Mouse (Mus musculus) embryo, embryonic 10 days (tissue): ENCODE results near the gene Ntm.

Source experiments
- DNase-seq: peaks from one replicate; pipeline ENCODE4 v3.0.0-alpha.2; 2015; ENCODE audit warnings: low spot score

Gene Ntm

DNA sequence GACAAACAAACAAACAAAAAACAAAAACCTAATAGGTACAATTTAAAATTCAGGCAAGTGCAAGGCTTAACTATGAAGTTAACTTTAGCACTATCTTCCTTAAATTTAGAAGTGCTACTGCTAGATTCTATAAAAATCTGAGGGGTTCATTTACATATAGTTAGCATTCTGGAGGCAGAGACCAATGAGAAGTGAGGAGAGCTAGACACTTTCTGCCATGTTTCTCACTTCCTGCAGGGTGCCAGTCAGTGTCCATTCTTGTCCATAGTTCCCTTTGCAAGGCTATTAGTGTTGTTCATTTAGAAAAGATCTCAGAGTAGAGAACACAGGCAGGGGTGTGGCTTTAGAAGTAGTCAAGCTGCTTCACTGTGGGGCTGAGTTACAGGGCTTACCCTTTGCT, 208.6 kb downstream of the Ntm start:
- no peak for DNase-seq

DNA sequence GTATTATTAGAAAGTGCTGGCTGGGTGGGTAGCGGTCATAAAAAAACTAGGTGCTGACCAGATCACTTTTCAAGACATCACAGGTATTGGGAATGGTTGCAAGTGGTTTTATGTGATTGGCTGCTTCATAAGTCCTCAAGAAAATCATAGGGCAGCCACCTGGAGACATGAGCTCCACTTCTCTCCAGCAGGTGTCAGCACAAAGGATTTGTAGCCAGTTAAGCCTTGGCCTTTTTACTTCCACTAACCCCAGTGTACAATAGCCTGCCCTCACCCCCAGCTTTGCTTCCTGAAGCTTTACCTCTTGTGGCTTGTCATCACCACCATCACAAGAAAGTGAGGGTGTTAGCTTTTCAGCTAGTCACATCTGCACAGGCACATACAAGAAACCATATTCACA, 211.5 kb downstream of the Ntm start:
- peak; percentile 65 for DNase-seq

DNA sequence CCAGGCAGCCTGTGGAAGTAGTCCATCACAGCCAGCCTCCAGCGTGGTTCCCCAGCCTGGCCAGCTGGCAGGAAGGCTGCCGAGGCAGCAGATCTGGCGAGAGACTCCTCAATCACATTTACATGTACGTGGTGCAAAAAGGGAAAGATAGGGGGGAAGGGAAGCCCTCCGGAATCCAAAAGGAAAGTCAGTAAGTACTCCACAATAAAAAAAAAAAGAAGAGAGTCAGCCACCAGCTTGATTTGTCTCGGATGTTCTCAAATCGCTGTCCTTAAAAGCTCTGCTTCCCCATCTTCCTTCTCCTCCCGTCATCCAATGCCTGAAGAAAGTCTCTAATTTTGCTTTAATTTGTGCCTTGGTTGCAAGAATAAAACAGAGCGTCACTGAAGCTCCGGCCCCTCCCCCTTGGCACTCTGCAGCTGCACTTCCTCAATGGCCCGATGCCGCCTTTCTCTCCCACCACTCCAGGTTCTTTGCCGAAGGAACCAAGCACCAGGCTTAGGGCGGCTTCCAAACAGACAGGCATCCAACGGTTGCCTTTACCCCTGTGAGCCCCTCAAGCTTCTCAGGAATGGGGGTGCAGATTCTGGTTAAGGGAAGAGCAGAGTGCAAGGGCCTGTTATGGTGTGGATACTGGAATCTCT, 212.4 kb downstream of the Ntm start:
- no peak for DNase-seq

DNA sequence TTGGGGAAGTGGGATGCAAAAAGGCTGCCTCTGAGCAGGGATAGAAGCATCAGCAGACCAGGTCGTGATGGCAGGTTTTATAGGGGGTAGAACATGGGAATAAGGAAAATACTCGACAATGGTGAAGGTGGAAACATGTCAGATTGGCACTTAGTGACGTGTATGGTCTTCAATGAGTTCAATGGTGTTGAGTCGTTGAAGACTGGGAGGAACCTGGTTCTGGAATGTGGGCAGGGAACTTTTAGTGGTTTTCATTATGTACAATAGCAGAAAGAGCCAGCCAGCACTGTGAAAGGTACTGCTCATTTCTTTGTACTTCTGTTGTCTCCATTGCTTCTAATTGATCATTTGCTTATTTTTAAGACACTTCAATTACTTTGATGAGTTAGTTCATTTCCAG, 214.9 kb downstream of the Ntm start:
- no peak for DNase-seq

DNA sequence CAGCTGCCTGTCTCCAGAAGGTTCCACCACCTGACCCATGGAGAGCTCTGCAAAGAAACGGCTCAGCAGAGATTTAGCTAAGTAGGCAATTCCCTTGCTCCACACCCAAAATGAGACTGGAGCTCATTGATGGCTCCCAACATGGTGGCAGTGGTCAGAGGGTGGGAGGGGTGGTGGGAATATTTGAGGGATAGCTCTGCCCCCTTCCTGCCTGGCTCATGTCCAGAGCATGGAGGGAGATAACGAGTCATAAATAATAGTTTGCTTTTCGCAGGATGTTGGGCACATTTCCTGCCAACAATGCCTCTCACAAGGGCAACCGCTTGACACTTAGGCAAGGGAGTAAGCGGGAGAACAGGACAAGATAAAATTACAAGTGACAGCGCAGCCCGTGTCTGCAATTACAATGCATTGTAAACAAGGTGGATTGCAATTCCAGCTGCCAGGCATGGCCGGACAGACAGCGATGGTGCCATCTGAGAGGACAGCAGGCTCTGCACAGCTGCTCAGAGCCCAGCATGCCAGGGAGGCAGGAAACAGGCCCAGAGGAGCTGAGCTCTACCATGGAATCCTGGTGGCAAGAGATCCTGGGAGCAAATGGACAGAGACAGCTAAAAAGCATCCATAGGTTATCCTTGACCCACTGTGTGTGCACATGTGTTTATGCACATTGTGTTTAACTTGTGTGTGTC, 224.0 kb downstream of the Ntm start:
- no peak for DNase-seq

DNA sequence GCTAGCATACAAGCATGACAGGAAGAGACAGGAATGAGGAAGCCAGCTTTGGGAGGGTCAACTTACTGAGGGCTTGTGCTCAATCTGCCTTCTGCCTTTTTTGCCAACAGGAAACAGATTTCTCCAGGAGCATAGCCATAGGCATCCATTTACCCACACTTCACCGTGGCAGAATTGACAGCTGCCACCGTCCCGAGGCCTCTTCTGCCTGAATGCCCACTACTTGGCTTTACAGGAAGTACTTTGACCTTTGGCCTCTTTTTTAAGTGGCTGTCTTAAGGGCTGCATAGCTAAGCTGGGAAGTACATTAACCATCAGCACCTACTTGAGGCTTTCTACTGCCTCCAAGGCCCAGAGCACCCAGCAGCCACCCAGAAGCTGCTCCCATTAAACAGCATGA, 226.9 kb downstream of the Ntm start:
- DNase-seq = peak; percentile 6

DNA sequence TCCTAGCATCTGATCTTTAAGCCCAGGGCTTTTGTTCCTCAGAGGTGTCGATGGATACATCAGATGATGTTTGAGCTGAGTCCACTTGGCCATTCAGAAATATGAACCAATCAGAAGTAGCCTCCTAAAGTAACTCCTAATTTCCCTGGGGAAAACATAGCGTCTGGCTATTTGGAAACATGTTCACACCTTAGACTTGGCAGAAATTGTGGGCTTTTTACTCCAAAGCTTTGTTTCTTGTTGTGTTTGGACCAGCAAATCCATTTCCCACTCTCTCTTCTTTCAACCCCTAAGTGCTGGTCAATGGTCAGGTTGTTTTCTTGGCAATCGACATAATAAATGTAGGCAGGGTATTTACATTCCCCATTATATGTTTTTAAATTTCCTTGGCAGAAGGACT, 230.0 kb downstream of the Ntm start:
- no peak for DNase-seq

DNA sequence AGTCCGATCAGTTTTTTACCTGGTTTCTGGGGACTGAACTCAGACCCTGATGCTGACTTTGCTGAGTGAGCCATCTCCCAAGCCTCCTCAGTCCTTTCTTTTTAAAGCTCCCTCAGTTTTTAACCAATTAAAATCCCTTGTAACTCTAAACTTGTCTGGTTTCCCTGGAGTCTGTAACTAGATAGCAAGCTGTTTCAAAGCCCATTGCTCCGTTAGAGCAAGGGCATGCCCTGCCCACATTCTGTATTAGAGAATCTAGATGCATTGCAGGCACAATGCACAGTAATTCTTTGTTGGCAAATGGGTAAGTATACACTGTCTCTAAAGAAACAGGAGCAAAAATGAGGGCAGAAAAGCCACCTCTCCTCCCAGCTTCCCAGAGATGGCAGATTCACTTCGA, 231.3 kb downstream of the Ntm start:
- DNase-seq = peak; percentile 23

DNA sequence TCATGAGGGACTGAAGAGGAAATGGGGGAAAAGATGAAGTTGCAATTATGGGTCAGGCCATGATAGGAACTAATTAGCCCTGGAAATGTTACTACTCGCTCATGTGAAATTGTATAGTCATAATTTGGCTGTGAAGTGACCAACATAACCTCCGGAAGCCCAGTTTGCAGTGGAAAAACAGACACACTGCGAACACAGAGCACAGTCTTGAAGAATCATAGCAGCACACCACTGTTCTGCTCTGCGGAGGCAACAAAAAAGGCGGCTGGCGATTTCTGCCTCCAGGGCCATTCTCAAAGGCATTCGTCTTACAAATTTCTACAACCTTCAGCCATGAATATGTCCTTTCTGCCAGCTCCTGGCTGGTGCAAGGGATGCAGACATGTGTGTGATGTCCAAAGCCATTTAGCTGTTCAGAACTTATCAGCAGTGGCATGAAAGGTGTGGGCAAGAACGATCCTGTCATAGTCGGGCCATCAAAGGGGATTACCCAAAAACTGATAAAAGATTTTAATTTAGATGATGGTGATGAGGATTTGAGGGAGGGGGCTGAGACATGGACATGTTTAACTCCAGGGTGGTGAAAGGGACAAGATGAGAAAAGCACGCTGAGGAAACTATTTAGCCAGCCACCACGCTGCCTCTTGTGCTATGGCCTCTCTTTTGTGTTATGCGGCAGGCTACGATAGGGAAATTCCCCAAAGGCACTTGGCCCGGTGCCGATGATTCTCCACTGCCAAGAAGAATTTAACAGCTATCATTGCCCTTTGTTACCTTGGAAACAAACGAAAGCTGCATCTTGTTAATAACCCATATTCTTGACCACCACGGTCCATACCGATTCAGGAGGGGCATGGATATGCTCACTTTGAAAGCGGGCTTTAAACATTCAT, 235.2 kb downstream of the Ntm start:
- no peak for DNase-seq

DNA sequence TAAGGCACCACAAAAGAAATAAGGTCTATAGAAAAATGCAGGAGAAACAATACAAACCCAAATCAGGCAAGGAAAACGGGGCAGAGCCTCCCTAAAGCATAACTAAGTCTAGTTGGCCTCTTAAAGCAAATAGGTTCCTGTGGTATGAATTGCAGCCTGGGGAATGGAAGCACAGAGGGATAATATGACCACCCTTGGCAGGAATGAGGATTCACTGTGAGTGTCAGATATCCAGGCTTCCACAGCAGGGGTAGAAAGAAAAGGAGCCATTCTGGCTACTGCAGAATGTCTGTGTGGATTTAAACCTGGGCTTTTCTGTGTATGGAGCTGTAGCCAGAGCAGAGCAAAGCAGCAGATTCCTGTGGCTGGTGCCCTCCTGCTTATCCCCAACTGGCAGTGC, 241.5 kb downstream of the Ntm start:
- no peak for DNase-seq

DNA sequence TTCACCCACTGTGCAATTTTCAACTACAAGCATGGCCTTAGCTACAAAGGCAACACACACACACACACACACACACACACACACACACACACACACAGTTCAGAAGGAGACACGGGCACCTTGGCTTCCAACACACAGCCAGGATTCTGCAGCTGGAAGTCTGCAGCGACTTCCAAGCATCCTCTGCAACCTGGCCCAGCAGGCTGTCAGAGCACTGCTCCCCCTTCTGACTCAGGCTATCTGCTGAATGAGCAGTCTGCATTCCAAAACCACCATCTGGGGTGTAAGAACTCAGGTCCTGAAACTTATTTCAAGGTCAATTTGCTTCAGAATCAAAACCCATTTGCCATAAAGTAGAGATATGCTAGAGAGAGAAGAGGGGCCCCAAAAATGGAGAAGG, 246.1 kb downstream of the Ntm start:
- no peak for DNase-seq

DNA sequence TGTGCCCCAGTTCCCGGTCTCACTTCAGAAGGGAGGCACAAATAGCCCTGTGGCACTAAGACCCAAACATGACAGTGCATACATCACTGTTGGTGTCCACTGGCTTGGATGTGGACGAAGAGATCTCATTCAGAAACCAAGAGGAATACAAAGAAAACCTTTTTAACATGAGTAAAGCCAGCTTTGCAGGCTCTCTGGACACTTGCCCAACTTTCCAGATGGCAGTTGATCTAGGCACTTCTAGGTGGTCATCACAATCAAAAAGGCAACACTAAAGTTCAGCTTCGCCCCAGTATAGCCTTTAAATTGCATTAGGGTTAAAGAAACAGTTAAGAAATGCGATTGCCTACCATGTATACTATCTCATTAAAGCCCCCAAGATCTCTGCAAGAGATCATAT, 264.7 kb downstream of the Ntm start:
- no peak for DNase-seq

DNA sequence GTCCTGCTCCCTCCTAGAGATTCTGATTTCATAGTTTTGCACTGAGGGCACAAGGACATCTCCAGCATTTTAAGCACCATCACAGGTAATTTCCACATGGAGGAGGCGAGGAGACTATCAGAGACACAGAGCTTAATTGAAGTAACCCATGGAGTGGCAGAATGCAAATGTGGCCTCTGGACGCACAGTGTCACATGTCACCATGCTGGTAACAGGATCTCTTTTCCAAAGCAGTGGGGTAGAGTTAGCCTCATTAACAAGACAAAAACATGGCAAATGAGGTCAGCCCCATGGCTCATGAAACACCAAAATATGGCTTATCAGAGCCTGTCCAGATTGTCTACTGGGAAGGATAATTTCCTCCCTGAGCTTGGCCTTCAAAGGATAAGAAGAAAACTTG, 268.8 kb downstream of the Ntm start:
- peak; percentile 46 for DNase-seq

DNA sequence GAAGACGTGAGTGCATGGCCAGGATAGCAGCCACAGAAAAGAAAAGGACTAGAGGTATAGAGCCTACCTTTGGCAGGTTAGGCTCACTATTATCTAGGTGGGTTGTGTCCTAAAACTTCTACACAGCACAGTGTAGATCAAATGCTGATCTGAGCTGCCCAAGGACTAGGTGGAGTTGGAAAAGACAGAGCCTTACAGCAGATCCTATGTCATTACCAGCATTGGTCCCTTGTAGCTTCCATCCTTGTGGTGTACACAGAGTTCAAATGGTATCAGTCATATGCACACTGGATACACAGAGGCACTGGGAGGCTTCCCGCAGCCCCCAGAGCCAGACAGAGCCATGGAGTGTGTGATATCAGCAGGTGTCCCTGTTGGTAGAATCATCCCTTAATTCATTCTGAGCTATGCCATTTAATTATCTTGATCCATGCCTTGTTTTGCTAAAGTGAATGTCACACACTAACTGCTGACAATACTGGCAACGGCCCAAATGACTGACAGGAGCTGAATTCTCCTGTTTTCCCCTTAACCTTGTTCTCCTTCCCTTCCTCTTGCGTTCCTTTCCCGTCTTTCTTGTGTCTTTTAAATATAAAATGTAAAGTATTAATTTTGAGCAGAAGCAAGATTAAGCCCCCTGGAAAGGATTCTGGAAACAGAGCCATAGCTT, 271.6 kb downstream of the Ntm start:
- DNase-seq = no peak

DNA sequence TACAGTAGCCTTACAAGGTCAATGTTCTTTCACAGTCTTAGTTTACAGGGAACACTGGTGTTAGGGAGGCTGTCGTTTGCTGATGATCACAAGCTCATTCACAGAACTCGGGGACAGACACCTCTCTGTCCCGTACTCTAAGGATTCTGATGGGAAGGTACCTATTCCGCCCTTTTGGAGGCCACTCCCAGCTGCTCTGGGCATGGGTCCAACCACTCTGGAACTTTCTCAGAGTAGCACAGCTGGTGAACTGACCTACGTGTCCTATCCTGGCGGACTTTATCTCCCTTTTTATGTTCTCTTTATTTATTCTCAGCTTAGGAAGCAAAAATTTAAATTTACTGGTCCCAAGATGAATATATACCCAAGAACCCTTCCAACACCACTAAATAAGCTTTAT, 280.7 kb downstream of the Ntm start:
- DNase-seq = no peak

DNA sequence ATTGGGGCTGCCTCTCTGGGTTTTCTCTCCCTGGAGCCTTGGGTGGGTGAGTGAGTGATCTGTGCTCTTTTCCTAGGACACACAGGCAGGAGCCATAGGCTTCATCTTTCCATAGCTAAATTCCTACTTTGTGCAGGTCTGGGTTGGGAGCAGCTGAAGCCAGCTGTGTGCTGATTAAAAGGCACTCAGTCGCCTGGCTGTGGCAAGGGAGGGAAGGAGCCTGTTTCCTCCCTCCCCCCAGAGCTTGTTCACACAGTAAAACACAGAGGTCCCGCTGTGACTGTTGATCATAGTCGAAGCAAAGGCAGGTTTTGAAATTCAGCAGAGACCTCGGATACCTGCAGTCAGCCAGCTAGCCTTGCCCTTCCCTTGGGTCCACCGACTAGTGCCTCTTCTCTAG, 282.3 kb downstream of the Ntm start:
- peak; percentile 13 for DNase-seq

DNA sequence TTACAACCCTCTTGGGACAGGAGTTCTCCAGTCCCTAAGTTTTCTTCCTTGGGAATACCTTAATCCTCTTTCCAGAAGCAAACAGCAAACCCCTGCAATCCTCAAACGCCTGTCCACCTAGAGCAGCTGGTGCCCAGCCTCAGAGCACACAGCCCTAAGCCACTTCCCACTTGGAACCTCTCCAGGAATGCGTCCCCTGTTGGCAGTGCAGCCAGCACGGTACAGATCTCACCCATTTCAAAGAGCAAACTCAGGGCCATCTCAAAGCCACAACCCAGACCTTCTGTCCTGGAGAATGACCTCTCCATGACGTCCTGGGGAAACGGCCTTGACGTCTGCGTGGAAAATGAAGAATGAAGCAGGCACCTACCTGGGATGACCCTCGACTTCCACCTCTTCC, 289.0 kb downstream of the Ntm start:
- DNase-seq = no peak

DNA sequence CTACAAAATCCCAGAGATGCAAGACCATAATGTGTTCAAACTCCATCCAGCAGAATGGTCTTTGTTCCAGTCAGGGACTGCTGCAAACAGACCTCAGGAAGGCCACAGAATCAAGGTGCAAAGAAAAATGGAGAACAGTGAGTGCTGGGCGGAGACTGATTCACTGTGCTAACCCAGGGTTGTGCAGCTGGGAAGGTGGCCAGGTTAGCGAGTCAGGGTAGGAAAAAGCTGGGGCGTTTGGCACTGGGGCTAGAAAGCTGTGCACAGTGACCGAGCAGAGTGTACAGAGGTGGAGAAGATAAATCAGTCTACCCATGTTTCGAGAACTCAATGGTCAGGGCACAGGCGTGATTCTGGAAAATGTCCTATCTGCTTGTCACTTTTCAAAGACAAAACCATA, 291.1 kb downstream of the Ntm start:
- no peak for DNase-seq

DNA sequence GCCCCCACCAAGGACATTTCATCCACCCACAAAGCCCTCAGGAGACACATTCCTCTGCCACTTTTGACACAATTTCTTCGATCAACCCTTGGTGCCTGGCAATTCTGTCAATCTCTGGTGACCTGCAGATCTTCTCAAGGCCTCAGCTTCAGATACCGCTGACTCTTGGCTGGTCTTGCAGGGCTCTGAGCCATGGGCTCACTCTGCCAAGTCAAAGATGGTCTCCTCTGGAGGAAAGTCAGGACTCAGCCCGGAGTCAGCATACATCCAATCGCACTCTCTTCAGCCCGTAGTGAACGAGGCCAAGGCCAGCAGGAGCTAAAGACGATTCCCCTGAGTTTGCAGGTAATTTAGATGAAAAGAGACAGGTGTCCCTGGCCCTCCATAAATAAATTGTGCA, 299.7 kb downstream of the Ntm start:
- DNase-seq = no peak

DNA sequence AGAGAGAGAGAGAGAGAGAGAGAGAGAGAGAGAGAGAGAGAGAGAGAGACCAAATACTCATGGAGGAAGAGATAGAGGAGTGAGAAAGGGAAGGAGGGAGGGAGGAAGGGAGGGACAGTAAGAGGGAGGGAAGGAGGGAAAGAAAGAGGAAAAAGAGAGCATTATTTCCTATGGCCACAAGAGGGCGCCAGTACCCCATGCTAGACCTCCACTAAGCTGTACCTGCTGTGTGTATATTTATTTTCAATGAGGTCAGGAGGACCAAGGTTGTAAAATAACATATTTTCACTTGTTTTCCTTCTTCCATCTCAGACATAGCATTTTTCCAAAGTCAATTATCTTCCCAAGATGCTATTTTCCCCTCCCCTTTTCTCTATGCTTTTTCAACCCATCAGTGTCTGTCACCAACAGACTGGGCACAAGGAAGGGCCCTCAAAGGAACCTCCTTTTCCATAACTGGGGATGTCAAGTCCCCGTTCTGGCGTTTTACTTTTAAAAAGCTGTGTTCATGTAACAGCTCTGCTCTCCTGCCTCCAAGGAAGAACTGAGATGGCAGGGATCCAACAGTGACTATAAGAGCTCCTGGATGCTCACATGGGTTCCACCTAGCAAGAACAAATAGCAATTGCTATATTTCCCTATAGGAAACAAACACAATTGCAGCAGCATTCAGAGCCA, 301.3 kb downstream of the Ntm start:
- DNase-seq = peak; percentile 67

DNA sequence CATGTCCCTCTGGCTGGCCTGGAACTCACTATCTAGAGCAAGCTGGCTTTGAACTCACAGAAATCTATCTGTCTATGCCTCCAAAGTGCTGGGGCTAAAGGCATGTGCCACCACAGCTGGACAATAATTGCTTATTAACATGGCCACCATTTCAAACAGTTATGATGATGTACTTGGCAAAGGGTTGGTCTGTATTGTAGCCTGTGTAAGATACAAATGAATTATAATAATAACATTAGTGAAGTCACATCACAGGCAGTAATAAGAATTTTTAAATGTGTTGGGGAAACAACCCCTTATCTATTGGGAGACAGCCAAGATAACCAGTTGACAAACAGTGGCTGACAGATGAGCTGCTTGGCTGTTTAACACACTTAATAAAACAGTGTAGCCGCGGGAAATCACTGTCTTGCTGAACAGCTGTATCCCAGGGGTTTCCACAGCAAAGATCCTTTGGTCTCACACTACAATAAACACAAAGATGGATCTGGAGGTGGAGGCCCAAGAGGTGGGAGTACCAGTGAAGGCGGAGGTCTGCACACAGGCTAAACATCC, 302.8 kb downstream of the Ntm start:
- no peak for DNase-seq
